Mouse (Mus musculus) adipose tissue, adult 10 weeks (tissue): ENCODE results near the gene Camk2n2. TPM values are rescaled to one million over a fixed set of nuclear protein-coding genes. Genes with fewer than 3 reads are reported as not detected.

Experiments
- polyA plus RNA-seq: library from polyadenylated mRNA; stranded (reverse); fragments of 350-450 nt; fragmentation: Illumina TruSeq; extraction: RNeasy Lipid Tissue Mini Kit (QIAGEN cat#74804); gene quantifications from one replicate; pipeline ENCODE4 v1.2.3, GENCODE M21; 2014; ENCODE audit warnings: low read depth, low replicate concordance

The Camk2n2 gene
- polyA plus RNA-seq = 2.3 TPM

GRCm38 (mm10) chr16:20621191-20621990 is at the start of gene Camk2n2:
Gene Camk2n2, minus strand, starts transcription at chr16:20621287.

GRCm38 (mm10) chr16:20668013-20668412 is 46.9 kb upstream of the Camk2n2 start, which contains the start of gene Eif4g1:
Gene Eif4g1, plus strand, starts transcription at chr16:20668313.

GRCm38 (mm10) chr16:20651076-20651946 is 30.2 kb upstream of the Camk2n2 start, which contains the start of gene Psmd2:
Gene Psmd2, plus strand, starts transcription at chr16:20651652.

GRCm38 (mm10) chr16:20629731-20630634 is 8.9 kb upstream of the Camk2n2 start, which contains the start of gene Ece2:
Gene Ece2, plus strand, starts transcription at chr16:20629828.

GRCm38 (mm10) chr16:20611357-20612227 is 9.5 kb downstream of the Camk2n2 start, which contains the start of the genes Eef1akmt4, Gm49333 and Alg3:
Gene Eef1akmt4, plus strand, starts transcription at chr16:20611593.
Gene Gm49333, plus strand, starts transcription at chr16:20611610.
Gene Alg3, minus strand, starts transcription at chr16:20611735.

GRCm38 (mm10) chr16:20589366-20589938 is 31.6 kb downstream of the Camk2n2 start, which contains the start of gene Vwa5b2:
Gene Vwa5b2, plus strand, starts transcription at chr16:20589471.

Other genes with a start within 250 kb of the Camk2n2 start
- 55.7 TPM for gene Abcc5, start 194.9 kb downstream of the Camk2n2 start, polyA plus RNA-seq
- gene Eif2b5, start 122.5 kb downstream of the Camk2n2 start, polyA plus RNA-seq = 41.3 TPM
- gene Dvl3, start 104.3 kb downstream of the Camk2n2 start, polyA plus RNA-seq = 25.8 TPM
- 227 TPM for gene Ap2m1, start 85.8 kb downstream of the Camk2n2 start, polyA plus RNA-seq
- gene Abcf3, start 72.7 kb downstream of the Camk2n2 start, polyA plus RNA-seq = 46.9 TPM
- not detected for gene Vwa5b2, start 31.8 kb downstream of the Camk2n2 start, polyA plus RNA-seq
- 6.9 TPM for gene Eef1akmt4, start 9.7 kb downstream of the Camk2n2 start, polyA plus RNA-seq
- not detected for gene Gm49333, start 9.7 kb downstream of the Camk2n2 start, polyA plus RNA-seq
- 13.1 TPM for gene Alg3, start 9.6 kb downstream of the Camk2n2 start, polyA plus RNA-seq
- gene Ece2, start 8.5 kb upstream of the Camk2n2 start, polyA plus RNA-seq = not detected
- gene Psmd2, start 30.4 kb upstream of the Camk2n2 start, polyA plus RNA-seq = 114 TPM
- 227 TPM for gene Eif4g1, start 47.0 kb upstream of the Camk2n2 start, polyA plus RNA-seq
- gene Fam131a, start 72.0 kb upstream of the Camk2n2 start, polyA plus RNA-seq = 11.1 TPM
- 26.1 TPM for gene Polr2h, start 96.4 kb upstream of the Camk2n2 start, polyA plus RNA-seq
- gene Clcn2, start 96.5 kb upstream of the Camk2n2 start, polyA plus RNA-seq = 10.9 TPM
- gene Chrd, start 111.8 kb upstream of the Camk2n2 start, polyA plus RNA-seq = 11.6 TPM
- 4.3 TPM for gene Thpo, start 113.2 kb upstream of the Camk2n2 start, polyA plus RNA-seq